Mouse (Mus musculus) gastrocnemius, postnatal 36 days (tissue): Measurements from ENCODE around the gene Wnk1. TPM values are rescaled to one million over a fixed set of nuclear protein-coding genes. Genes with fewer than 3 reads are reported as not detected.
"Not testable (repeated sequence)": the region's sequence is repeated elsewhere in the genome, so short reads cannot be mapped to it uniquely, and the experiment has no call there.

Experiments used
- DNase-seq, 2 experiments: peaks; one replicate each; pipeline ENCODE4 v3.0.0; 2022
- intact Hi-C: fragments of 180-260 bp; cut with DNase I; formaldehyde crosslinking; loops from one replicate; pipeline ENCODE4 v1.15.1; 2025
- long read RNA-seq, 2 experiments: library from polyadenylated mRNA; stranded (forward); transcript quantifications; one replicate each; pipeline ENCODE4 v2.0.0; 2021
- total RNA-seq, 2 experiments: library from RNA; stranded (reverse); gene quantifications; 2 replicates each; pipeline ENCODE4 v1.2.3; 2021

Wnk1 gene
- 100 to 1,000 TPM; 283 to 313 TPM for total RNA-seq
- long read RNA-seq, experiment 1, partial matches to known transcripts, result 0 of 40 reads
- long read RNA-seq, experiment 1, other reads (novel, unspliced or antisense), result 40 of 40 reads
- long read RNA-seq, experiment 2, partial matches to known transcripts, result 0 of 28 reads
- long read RNA-seq, experiment 2, other reads (novel, unspliced or antisense), result 28 of 28 reads

- DNase-seq, result peak; percentile 94 to 95
- intact Hi-C loops, result loop anchor here (2.0 kb wide), 1 partner anchor 74 kb away; no protein-coding TSS in a partner anchor
Observed at GRCm38 (mm10) chr6:120038366-120039255, at the start of gene Wnk1. Gene Wnk1 (minus strand): TSS chr6:120038672.

GRCm38 (mm10) chr6:120087041-120087440, 48.6 kb upstream of the Wnk1 start:
- intact Hi-C loops, DNase-seq: not testable (repeated sequence)

GRCm38 (mm10) chr6:120085832-120086231, 47.4 kb upstream of the Wnk1 start:
- no peak for DNase-seq
- intact Hi-C loops, result no loop called here

GRCm38 (mm10) chr6:120084983-120085382, 46.5 kb upstream of the Wnk1 start:
- intact Hi-C loops, result no loop called here
- no peak for DNase-seq

GRCm38 (mm10) chr6:120083442-120083841, 45.0 kb upstream of the Wnk1 start:
- intact Hi-C loops, result no loop called here
- DNase-seq, result no peak

- intact Hi-C loops, result no loop called here
- DNase-seq, result no peak
Observed at GRCm38 (mm10) chr6:120082951-120083411, 44.5 kb upstream of the Wnk1 start.

GRCm38 (mm10) chr6:120082251-120082950, 43.9 kb upstream of the Wnk1 start:
- no peak for DNase-seq
- intact Hi-C loops, result no loop called here

- intact Hi-C loops, result no loop called here
- DNase-seq, result no peak
Observed at GRCm38 (mm10) chr6:120081516-120081915, 43.0 kb upstream of the Wnk1 start.

- intact Hi-C loops, result loop anchor here (5.0 kb wide), 1 partner anchor 592 kb away; no protein-coding TSS in a partner anchor
- no peak for DNase-seq
Observed at GRCm38 (mm10) chr6:120079547-120079946, 41.1 kb upstream of the Wnk1 start.

- DNase-seq, result no peak
- intact Hi-C loops, result loop anchor here (5.0 kb wide), 1 partner anchor 590 kb away; no protein-coding TSS in a partner anchor
Observed at GRCm38 (mm10) chr6:120076619-120077450, 38.4 kb upstream of the Wnk1 start.

GRCm38 (mm10) chr6:120072630-120073029, 34.2 kb upstream of the Wnk1 start:
- intact Hi-C loops, result no loop called here
- no peak for DNase-seq

GRCm38 (mm10) chr6:120069546-120069945, 31.1 kb upstream of the Wnk1 start:
- no peak for DNase-seq
- intact Hi-C loops, result no loop called here

- DNase-seq, result no peak
- intact Hi-C loops, result no loop called here
Observed at GRCm38 (mm10) chr6:120065552-120066177, 27.2 kb upstream of the Wnk1 start.

GRCm38 (mm10) chr6:120064627-120065026, 26.2 kb upstream of the Wnk1 start:
- no peak for DNase-seq

GRCm38 (mm10) chr6:120062934-120063333, 24.5 kb upstream of the Wnk1 start:
- no peak for DNase-seq
- intact Hi-C loops, result no loop called here

More at GRCm38 (mm10) chr6:120064627-120065026, 26.2 kb upstream of the Wnk1 start:
- intact Hi-C loops, result no loop called here

- intact Hi-C loops, result no loop called here
- DNase-seq, result peak; percentile 18 to 43
Observed at GRCm38 (mm10) chr6:120055666-120056540, 17.4 kb upstream of the Wnk1 start.

- intact Hi-C loops, result no loop called here
- no peak for DNase-seq
Observed at GRCm38 (mm10) chr6:120054412-120054811, 15.9 kb upstream of the Wnk1 start.

GRCm38 (mm10) chr6:120047705-120048292, 9.3 kb upstream of the Wnk1 start:
- intact Hi-C loops, result no loop called here
- no peak for DNase-seq
